Mouse (Mus musculus): ENCODE measurements around the gene Madd. TPM values are rescaled to one million over a fixed set of nuclear protein-coding genes. Genes with fewer than 3 reads are reported as not detected.
A peak's percentile ranks its signal among the peaks of the same experiment; 100 is the strongest.
"Not testable (repeated sequence)": the region's sequence is repeated elsewhere in the genome, so short reads cannot be mapped to it uniquely, and the experiment has no call there.

Gene Madd
- polyA plus RNA-seq, 3 experiments from 2014 or later: 58.0 to 78.6 (median 69.2) TPM

GRCm38 (mm10) chr2:91121497-91121896 lies 62.1 kb downstream of the Madd start:
- no peak for ATAC-seq

DNA sequence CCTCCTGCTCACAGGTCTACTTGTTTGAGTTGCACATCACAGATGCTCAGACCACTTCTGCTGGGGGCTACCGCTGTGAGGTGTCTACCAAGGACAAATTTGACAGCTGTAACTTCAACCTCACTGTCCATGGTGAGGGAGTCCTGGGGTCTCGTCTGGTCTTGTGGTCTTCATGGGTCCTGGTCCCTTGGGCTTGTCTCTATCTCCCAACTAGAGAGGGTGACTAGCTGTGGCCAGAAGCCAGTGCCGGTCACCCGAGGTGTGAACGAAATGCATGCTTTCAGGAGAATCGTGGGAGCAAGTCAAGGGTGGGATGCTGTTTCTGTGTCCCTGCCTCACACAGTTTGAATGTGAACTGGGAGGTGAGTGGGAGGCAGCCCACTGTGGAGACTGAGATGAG lies 62.6 kb downstream of the Madd start:
- no peak for ATAC-seq

DNA sequence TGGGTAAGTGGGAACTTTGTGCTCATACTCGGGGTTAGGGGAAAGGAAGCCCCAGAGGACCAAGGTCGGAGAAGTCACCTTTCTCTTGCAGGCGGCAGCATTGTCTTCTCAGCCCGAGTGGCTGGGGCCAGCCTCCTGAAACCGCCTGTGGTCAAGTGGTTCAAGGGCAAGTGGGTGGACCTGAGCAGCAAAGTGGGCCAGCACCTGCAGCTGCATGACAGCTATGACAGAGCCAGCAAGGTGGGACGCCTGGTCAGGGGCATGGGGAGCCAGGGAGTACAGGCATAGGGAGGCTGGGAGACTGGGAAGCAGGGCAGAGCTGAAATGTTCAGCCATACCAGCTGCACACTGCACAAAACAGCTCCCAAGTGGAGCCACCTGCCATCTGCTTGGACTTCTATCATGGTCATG lies 63.4 kb downstream of the Madd start:
- ATAC-seq: no peak

DNA sequence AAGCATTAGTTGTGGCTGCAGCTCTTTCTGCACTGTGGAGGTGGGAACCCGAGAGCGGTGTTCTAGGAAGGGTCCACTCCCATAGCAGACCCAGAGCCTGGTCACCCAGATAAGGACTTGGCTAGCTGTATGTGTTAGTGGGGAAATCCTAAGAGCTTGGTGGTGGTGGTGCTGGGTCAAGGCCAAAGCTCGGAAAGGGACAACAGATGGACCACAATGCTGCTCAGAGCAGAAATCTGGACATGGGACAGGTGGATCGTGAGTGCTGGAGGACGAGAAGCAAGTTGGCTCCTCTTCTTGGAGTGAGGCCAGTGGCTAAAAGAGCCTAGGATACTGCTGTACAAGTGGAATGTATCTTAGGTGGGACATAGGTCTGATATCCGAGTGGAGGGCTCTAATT lies 64.1 kb downstream of the Madd start:
- no peak for ATAC-seq

DNA sequence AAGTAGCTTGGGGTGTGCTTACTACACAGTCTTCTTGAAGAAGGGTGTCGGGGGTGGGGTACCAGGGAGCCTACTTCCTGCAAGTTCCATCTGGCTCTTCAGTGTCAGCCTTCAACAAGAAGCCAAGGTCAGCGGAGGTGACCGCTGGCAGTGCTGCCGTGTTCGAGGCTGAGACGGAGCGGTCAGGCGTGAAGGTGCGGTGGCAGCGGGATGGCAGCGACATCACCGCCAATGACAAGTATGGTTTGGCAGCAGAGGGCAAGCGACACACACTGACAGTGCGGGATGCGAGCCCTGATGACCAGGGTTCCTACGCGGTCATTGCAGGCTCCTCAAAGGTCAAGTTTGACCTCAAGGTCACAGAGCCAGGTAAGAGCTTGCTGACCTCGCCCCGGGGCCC lies 64.6 kb downstream of the Madd start:
- ATAC-seq: no peak

DNA sequence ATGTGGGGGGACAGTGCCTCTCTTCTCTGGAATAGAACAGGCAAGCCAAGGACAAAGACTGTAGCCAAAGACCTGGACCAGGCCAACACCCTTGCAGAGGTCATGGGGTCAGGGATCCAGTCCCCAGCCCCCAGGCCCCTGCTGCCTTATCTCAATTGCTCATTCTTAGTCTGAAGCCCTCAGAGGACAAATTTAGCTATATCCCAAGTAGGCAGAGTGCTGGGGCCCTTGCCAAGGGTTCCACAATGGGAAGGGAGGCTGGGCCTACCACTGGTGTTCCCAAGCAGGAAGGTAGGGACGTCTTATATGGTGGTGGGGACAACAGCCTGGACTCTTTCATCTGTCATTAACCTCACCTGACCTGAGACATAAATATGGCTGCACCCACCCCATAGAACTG lies 65.0 kb downstream of the Madd start:
- no peak for ATAC-seq

DNA sequence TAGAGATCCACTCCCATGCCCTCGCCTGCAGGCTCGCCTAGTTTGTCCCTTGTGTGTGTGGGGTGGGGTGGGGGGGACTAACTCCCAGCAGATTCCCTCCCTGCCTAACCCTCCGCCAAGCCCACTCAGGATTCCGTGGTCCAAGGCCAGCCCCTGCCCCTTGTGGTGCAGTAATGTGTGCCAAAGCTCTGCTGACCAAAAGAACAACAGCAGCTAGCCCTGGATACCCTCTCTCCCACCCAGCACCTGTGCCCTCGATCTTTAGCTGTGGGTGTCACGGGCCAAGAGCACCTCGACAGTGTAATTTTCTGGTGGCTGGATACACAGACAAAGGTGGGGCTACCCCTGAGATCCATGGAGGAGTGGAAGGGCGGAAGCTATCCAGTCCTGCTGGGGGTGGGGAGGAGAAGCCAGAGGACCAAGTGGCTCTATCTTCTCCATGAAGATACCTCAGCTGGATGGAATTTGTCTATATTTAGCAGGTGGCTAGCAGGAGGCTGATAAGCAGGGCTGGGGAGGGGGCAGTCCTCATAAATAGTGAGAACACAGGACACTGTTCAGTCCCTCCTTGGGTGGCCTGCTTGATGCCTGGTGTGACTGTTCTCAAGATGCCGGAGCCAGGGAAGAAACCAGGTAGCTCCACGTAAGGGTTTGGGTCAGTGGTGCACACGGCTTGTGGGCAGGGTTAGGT lies 65.9 kb downstream of the Madd start, which contains the start of gene Mybpc3:
Mybpc3 (plus strand) TSS at position 560 of the 691 bp plus-strand sequence.
- ATAC-seq: no peak

- ATAC-seq: no peak
Measured at GRCm38 (mm10) chr2:91116842-91117241, 66.8 kb downstream of the Madd start.

GRCm38 (mm10) chr2:91115578-91115970 lies 68.1 kb downstream of the Madd start:
- ATAC-seq: no peak

DNA sequence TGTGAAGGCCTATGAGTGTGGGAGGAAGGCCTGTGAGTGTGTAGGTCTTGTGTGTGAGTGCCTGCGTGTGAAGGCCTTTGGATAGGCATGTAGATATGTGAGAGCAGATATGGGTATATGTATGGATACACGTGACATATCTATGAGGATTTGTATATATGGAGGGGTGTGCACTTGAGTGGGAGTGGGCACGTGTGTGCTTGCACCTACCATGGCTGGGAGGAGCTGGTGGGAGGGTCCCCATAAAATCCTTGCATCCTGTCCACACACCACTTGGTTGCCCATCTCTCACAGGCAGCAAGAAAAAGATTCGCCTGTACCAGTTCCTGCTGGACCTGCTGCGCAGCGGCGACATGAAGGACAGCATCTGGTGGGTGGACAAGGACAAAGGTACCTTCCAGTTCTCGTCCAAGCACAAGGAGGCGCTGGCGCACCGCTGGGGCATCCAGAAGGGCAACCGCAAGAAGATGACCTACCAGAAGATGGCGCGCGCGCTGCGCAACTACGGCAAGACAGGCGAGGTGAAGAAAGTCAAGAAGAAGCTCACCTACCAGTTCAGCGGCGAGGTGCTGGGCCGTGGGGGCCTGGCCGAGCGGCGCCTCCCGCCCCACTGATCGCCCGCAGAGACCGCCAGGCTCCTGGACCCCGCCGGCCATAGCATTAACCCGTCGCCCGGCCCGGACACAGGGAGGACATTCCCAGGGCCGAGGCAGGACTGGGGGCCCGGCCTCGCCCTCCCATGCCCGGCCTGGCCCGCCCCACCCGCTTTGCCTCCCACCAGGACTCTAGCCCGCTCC lies 68.7 kb downstream of the Madd start:
- no peak for ATAC-seq

- no peak for ATAC-seq
Measured at GRCm38 (mm10) chr2:91113852-91114251, 69.8 kb downstream of the Madd start.

GRCm38 (mm10) chr2:91113334-91113733 lies 70.3 kb downstream of the Madd start:
- no peak for ATAC-seq

GRCm38 (mm10) chr2:91112491-91112890 lies 71.1 kb downstream of the Madd start:
- ATAC-seq: no peak

- not testable (repeated sequence) for ATAC-seq
Measured at GRCm38 (mm10) chr2:91111832-91112231, 71.8 kb downstream of the Madd start.

DNA sequence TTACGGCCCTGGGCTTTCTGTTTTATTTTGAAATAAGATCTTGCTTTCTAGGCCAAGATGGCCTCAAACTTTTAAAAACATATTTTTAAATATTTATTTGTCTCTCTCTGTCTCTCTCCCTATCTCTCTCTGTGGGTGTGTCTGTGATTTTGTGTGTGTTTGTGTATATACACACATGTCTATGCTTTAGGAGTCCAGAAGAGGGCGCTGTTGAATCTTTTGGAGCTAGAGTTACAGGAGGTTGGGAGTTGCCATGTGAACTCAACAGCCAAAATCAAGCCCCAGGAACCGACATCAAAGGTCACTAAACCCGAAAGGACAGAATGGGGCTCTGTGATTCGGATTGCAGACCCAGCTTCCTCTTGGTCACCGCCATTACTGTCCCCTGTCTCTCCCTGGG lies 73.2 kb downstream of the Madd start:
- no peak for ATAC-seq

DNA sequence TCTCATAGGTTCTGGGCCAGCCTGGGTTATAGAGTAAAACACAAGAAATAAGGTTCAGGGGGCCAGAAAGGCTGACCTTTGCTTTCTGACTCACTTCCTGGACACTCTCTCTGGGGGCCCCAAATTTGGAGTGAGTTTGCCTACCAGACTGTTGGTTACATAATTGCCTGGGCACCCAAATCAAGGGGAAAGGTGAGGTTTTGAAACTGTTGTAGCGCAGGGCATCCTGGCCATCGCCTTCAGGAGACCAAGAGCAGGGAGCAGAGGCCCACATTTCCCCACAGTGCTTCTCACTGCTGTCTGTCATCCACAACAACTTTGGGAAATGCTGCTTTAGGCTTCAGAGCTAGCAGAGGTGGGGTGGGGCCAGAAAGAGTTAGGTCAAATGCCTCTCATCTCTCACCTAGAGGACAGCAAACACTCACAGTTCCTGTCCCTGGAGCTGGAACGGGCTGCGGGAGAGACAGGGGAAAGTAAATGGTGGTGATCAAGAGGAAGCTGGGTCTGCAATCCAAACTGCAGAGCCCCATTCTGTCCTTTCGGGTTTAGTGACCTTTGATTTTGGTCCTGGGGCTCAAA lies 73.7 kb downstream of the Madd start:
- no peak for ATAC-seq

DNA sequence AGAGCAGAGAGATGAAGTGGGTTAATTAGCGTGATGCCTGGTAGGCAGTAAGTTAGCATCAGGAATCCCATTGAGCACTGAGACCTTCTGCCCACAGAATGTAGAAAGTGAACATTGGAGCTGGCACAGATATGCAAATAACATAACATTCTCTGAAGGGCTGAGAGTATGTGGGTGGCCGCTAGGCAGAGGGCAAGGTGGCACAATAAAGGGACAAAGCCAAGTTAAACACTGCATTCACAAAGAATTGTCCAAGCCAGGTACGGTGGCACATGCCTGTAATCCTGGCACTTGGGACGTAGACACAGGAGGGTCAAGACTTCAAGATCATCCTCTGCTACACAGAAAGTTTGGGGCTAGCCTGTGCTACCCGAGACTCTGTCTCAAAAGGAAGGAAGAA lies 74.4 kb downstream of the Madd start:
- ATAC-seq: no peak

DNA sequence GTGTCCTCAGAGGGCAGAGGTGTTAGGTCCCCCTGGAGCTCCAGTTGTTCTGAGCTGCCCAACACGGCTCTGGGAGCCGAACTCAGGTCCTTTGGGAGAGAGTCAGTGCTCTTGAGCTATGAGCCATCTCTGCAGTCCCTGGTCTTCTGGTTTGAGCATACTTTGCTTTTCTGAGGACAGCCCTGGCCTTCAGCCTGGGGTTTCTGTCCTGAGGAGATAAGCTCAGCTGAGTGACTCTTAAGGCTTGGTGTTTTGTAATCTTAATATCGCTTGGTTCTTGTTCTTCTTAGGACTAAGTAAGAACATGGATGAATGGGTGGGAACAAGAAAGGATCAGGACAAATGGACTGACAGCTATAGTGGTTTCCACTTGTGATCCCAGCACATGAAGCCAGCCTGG lies 75.5 kb downstream of the Madd start:
- no peak for ATAC-seq

DNA sequence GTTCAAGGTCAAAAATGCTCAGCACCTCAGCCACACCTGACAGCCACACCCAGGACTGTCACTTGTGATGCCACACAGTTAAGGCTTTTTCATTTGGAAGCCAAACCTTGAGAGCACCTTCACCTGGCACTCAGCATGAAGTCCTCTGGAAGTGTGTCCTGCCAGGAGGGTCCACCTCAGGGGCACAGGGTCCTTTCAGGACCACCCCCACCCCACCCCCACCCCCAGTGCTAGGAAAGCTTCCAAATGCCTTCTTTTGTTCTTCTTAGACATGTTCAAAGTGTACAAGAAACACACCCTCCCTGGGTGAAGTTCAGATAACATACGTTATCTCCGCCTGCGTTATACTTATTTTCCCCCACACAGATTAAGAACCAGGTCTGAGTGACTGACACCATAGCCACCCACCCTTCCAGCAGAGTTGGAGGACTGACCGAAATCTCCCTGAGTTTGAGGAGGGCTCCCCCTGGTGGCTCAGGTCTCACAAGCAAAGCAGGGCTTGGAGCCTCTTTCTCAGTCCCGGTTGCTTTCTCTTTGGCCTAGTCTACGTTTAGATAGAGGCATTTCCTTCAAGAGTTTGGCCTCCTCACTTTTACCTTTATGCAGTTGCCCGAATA lies 82.4 kb downstream of the Madd start:
- peak; percentile 94 for ATAC-seq

GRCm38 (mm10) chr2:91098156-91098555 lies 85.5 kb downstream of the Madd start:
- no peak for ATAC-seq

DNA sequence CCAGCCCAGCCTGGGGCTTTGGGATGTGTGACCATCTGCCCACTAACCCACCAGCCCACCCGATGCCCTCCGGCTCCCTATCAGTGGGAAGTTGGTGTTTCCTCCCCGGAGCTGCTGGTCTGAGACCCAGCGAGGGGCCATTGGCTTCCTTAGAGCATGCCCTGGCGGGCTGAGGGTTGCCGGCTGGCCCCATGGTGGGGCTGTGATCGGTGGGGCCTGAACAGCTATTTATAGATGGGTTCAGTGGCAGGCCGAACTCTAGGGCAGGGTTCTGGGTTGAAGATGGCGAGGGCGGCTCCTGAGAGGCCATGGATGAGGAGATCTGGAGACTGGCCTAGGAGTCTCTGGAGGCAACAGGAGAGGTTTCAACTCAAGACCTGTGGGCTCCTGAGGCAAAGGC lies 86.6 kb downstream of the Madd start:
- no peak for ATAC-seq

- no peak for ATAC-seq
Measured at GRCm38 (mm10) chr2:91096524-91096923, 87.1 kb downstream of the Madd start.

- no peak for ATAC-seq
Measured at GRCm38 (mm10) chr2:91090827-91091226, 92.8 kb downstream of the Madd start.

All from inflammation-experienced regulatory T-cells, adult 6 months (primary cell).